Mouse (Mus musculus) liver, adult 2 months (tissue): ENCODE data around the gene Sars. TPM values are rescaled to one million over a fixed set of nuclear protein-coding genes. Genes with fewer than 3 reads are reported as not detected.

Experiments
- DNase-seq: peaks from one replicate; pipeline ENCODE4 v3.0.0-alpha.2; 2011; ENCODE audit warnings: low read depth, low spot score; ENCODE audit errors: extremely low read depth
- H3K27ac ChIP-seq: fragments of 200-500 bp; replicated peaks from 2 replicates; pipeline ENCODE4 v1.5.1; 2012; ENCODE audit warnings: low read depth, mild to moderate bottlenecking, control low read depth, inconsistent platforms, low read length; ENCODE audit not compliant: insufficient read depth
- H3K27me3 ChIP-seq: fragments of 200-500 bp; 2 replicates; pipeline ENCODE4 v1.6.1; 2012; ENCODE audit warnings: mild to moderate bottlenecking, moderate library complexity, low read length, inconsistent platforms; ENCODE audit not compliant: control insufficient read depth, insufficient read depth
- H3K36me3 ChIP-seq: fragments of 200-500 bp; 2 replicates; pipeline ENCODE4 v1.6.1; 2012; ENCODE audit warnings: low read length, inconsistent platforms; ENCODE audit not compliant: control insufficient read depth, insufficient read depth
- H3K4me1 ChIP-seq: fragments of 200-500 bp; 2 replicates; pipeline ENCODE4 v1.6.1; 2011; ENCODE audit warnings: low read length; ENCODE audit not compliant: control insufficient read depth, insufficient read depth
- H3K4me3 ChIP-seq: fragments of 200-500 bp; 2 replicates; pipeline ENCODE4 v1.5.1; 2011; ENCODE audit warnings: low read depth, mild to moderate bottlenecking, control low read depth, low read length, moderate library complexity; ENCODE audit not compliant: insufficient read depth
- H3K79me2 ChIP-seq: fragments of 200-500 bp; 2 replicates; pipeline ENCODE4 v1.6.1; 2012; ENCODE audit warnings: inconsistent platforms, mild to moderate bottlenecking, low read length, moderate library complexity; ENCODE audit not compliant: control insufficient read depth, insufficient read depth
- H3K9ac ChIP-seq: fragments of 200-500 bp; 2 replicates; pipeline ENCODE4 v1.6.1; 2012; ENCODE audit warnings: low read depth, mild to moderate bottlenecking, control low read depth, inconsistent platforms, low read length
- CTCF ChIP-seq: fragments of 200-500 bp; IDR thresholded peaks from 2 replicates; pipeline ENCODE4 v1.5.1; 2011; ENCODE audit warnings: low read depth, low read length, control low read depth
- POLR2A ChIP-seq: fragments of 200-500 bp; IDR thresholded peaks from 2 replicates; pipeline ENCODE4 v1.6.1; 2011; ENCODE audit warnings: low read length, control low read depth; ENCODE audit not compliant: insufficient read depth; ENCODE audit errors: extremely low read depth
- WGBS: fragments of 180-500 bp; shearing (Covaris S2); methylation state at CpG from one replicate; pipeline ENCODE4 v1.1.7; 2018; 5-methylcytosine and 5-hydroxymethylcytosine counted together
- polyA plus RNA-seq: library from polyadenylated mRNA; depleted of rRNA; stranded (reverse); fragments of >200 nt; gene quantifications from 2 replicates; pipeline ENCODE4 v1.2.3, GENCODE M21; 2012
- total RNA-seq: library from RNA; depleted of rRNA; stranded (reverse); fragments of >200 nt; gene quantifications from 2 replicates; pipeline ENCODE4 v1.2.3, GENCODE M21; 2014

Gene Sars
- total and polyA plus RNA-seq, 2 experiments, result 24.7 to 31.3 TPM

DNA sequence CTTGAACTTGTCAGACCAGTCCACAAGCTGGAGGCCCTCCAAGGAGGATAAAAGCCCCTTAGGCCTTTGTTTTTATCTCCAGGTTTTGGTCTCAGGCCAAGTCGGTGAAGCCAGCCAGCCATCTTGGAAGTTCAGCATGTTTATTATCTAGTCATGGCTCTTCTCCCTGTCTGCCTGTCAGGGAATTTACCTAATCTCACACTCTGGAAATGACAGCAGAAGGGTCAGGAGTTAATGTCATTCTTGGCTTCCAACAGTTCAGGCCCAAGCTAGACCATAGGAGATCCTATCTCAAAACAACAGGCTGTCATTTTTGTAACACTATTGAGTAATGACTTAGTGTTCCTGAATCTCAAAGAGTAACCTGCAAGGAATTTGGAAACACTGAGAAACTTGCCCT, 9.2 kb upstream of the Sars start:
- WGBS, result 78% methylated on average over 1 of the region's 1 CpGs
- no peak overlapping the region for H3K9ac ChIP-seq

DNA sequence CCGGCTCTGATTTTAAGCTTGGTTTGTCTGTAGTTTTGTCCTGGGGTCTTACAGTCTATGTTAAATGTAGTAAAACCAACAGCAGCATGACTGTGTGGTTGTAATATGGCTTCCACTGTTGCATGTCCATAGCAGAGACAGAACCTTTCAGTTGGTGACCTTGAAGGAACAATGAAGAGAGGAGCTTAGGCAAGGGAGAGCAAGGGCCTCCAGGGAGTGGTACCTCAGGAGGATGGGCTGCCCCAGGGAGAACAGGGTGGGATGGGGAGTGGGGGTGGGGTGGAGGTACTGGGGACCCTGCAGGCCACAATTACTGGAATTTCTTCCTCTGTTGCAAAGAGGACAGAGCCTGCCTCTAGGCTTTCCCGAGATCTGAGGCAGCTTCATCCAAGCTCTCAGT, 7.0 kb upstream of the Sars start:
- Histone ChIP-seq H3K79me2 (no peaks in the 10 kb centered on the region), H3K36me3 (no peaks in the 10 kb centered on the region), H3K27me3 (no peaks in the 10 kb centered on the region), H3K4me3 (no peak overlapping the region), H3K4me1 (no peaks in the 10 kb centered on the region), H3K27ac (no peak overlapping the region), H3K9ac (no peak overlapping the region)
- TF ChIP-seq CTCF (no peak), POLR2A (no peak)
- WGBS, result 98% methylated on average over 2 of the region's 2 CpGs
- no peak for DNase-seq

More for the DNA sequence above, 9.2 kb upstream of the Sars start:
- no peaks in the 10 kb centered on the region for H3K79me2 ChIP-seq
- H3K27ac ChIP-seq, result no peak overlapping the region
- no peak overlapping the region for H3K4me3 ChIP-seq
- no peaks in the 10 kb centered on the region for H3K27me3 ChIP-seq
- no peaks in the 10 kb centered on the region for H3K4me1 ChIP-seq
- H3K36me3 ChIP-seq, result no peaks in the 10 kb centered on the region
- no peak for DNase-seq
- TF ChIP-seq POLR2A (no peak), CTCF (no peak)

DNA sequence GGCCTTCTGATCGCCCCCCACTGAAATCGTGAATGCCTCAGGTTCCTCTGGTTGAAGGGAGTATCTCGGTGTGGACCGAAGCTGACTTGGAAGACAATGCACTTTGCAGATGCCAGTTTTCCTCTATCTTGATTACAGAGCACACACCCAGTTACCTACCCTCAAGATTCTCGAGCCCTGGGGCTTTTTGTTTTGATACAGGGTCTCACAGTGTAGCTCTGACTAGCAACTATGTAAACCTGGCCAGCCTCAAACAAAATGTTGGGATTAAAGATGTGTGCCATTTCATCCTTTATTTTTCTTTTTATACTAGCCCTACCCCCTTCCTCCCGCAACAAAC, 327 bp upstream of the Sars start:
- peak overlapping the region; percentile 81 for H3K4me3 ChIP-seq
- H3K27ac ChIP-seq, result 0 out of 2 replicates have a peak overlapping the region, but pooled peaks have one; percentile 3
- WGBS, result 13% methylated on average over 6 of the region's 6 CpGs
- DNase-seq, result no peak
- peak overlapping the region; percentile 58 for H3K9ac ChIP-seq
- no peaks in the 10 kb centered on the region for H3K27me3 ChIP-seq
- H3K79me2 ChIP-seq, result peaks cover 24% of the 10 kb centered on the region
- peaks cover 2% of the 10 kb centered on the region for H3K4me1 ChIP-seq
- H3K36me3 ChIP-seq, result no peaks in the 10 kb centered on the region
- TF ChIP-seq CTCF, result no peak
- TF ChIP-seq POLR2A, result no peak

DNA sequence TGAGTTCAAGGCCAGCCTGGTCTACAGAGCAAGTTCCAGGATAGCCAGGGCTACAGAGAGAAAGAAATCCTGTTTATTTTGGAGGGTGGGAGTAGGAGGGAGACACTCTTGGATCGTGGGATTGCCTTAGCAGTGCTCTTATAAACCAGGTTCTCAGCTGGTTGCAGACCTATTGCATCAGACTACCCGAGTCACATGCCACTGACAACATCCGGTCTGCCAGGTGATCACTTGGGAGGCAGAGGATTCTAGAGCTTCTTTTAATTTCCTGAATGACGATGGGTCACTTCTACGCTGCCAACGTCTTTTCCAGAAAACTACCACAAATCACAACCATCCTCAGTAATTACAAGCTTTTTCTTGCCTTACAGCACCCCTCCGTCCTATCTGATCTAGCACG, 980 bp downstream of the Sars start:
- Histone ChIP-seq H3K79me2 (peaks cover 27% of the 10 kb centered on the region), H3K27ac (peak overlapping the region; percentile 89), H3K4me1 (peaks cover 2% of the 10 kb centered on the region), H3K36me3 (no peaks in the 10 kb centered on the region), H3K9ac (peak overlapping the region; percentile 81), H3K4me3 (peak overlapping the region; percentile 81), H3K27me3 (no peaks in the 10 kb centered on the region)
- DNase-seq, result peak; percentile 91
- TF ChIP-seq CTCF (no peak), POLR2A (no peak)
- 2% methylated on average over 8 of the region's 8 CpGs for whole genome bisulfite sequencing

DNA sequence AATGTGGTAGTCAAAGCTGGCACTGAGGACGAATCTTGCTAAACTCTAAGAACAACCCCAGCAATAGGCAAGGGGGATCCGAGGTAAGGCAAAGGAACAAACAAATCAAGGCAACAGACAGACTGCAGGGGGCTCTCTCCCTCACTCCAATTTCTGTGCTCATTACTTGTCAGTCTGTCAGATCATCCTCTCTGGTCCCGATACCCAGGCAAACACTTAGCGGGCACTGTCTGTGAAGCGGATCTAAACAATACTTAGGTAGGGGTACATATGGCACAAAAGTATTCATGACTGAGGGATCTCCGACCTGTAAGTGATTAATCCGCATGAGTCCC, 8.7 kb downstream of the Sars start:
- Histone ChIP-seq H3K4me1 (no peaks in the 10 kb centered on the region; the same call in 1 of the 2 replicates), H3K36me3 (peaks cover 47% of the 10 kb centered on the region), H3K79me2 (peaks cover 11% of the 10 kb centered on the region), H3K4me3 (no peak overlapping the region), H3K9ac (no peak overlapping the region), H3K27ac (no peak overlapping the region), H3K27me3 (no peaks in the 10 kb centered on the region)
- no peak for TF ChIP-seq POLR2A
- TF ChIP-seq CTCF, result no peak
- WGBS, result 93% methylated on average over 7 of the region's 7 CpGs
- no peak for DNase-seq

DNA sequence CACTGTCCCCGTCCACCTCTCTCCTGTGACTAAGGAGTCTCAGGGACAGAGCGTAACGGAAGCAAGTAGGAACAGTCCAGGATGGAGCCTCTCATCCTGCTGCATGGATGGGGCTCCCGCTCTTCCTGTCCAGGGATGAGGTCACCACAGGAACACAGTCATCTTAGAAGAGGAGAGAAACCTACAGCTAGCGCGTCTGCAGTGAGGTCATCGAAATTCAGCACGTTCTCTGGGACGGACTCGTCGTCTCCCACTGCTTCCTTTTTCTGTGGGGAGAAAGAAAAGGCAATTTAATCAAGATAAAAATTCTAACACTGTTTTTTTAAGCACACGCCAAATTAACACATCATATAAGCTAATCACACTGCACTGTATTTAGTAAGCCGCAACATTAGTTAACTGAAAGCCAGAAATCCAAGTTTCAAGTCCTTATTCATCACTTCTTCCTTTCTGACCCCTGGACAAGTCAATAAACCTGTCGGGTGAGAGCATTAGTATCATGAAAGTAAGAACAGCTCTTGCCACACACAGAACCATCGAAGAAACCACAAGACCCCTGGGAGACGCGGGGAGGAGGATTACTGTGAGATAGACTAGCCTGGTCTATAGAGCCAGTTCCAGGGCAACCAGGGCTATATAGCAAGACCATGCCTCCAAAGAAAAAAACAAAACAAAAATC, 9.2 kb downstream of the Sars start:
- Histone ChIP-seq H3K36me3 (peaks cover 52% of the 10 kb centered on the region), H3K9ac (no peak overlapping the region), H3K4me1 (no peaks in the 10 kb centered on the region), H3K27ac (no peak overlapping the region), H3K4me3 (no peak overlapping the region), H3K79me2 (peaks cover 7% of the 10 kb centered on the region; the same call in 1 of the 2 replicates), H3K27me3 (no peaks in the 10 kb centered on the region)
- TF ChIP-seq CTCF, result no peak
- TF ChIP-seq POLR2A, result no peak
- 81% methylated on average over 17 of the region's 17 CpGs for WGBS
- no peak for DNase-seq
